Mouse (Mus musculus): ENCODE results near the gene Hsd17b1.

DNA sequence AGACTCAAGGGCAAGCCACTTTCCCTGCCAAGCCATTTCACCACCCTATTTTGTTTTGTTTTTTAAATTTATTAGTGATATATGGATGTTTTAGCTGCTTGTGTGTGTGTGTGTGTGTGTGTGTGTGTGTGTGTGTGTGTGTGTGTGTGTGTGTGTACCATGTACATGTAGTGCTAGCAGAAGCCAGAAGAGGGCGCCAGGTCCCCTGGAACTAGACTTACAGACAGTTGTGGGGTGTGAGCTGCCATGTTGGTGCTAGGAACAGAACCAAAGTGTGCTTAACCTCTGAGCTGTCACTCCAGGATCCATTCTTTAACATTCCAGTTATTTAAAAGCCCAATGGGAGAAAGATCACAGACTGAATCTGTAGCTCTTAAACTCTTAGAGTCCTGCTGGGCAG lies 48.9 kb downstream of the Hsd17b1 start:
- TF ChIP-seq CTCF (IDR thresholded peaks at IDR 0.05; ENCODE audit: low read depth), result peak; percentile 53
- no peak for TF ChIP-seq EP300 (IDR thresholded peaks at IDR 0.05; ENCODE audit: low read depth)
